Mouse (Mus musculus) T-helper 2 cell (primary cell): ENCODE data around the gene Mapk12.

ENCODE experiments used
- in situ Hi-C: fragments of 300-600 bp; cut with MboI, MseI; formaldehyde crosslinking; loops from one replicate; pipeline ENCODE4 v1.15.1; 2025; ENCODE audit warnings: high pct_unique_total_duplicates

The Mapk12 gene

GRCm38 (mm10) chr15:89171526-89172051 is 31.1 kb upstream of the Mapk12 start:
- in situ Hi-C loops: loop anchor here (25.0 kb wide), 1 partner anchor 816 kb away; no protein-coding TSS in a partner anchor

- in situ Hi-C loops: loop anchor here (25.0 kb wide), 1 partner anchor 817 kb away; no protein-coding TSS in a partner anchor
These were observed 29.6 kb upstream of the Mapk12 start for GRCm38 (mm10) chr15:89170102-89170501.

- in situ Hi-C loops: loop anchor here (25.0 kb wide), 1 partner anchor 818 kb away; no protein-coding TSS in a partner anchor
These were observed 28.9 kb upstream of the Mapk12 start for GRCm38 (mm10) chr15:89169431-89169830.

GRCm38 (mm10) chr15:89168922-89169321 is 28.4 kb upstream of the Mapk12 start:
- in situ Hi-C loops: loop anchor here (25.0 kb wide), 1 partner anchor 818 kb away; no protein-coding TSS in a partner anchor

- in situ Hi-C loops: loop anchor here (25.0 kb wide), 1 partner anchor 822 kb away; no protein-coding TSS in a partner anchor
These were observed 25.0 kb upstream of the Mapk12 start for GRCm38 (mm10) chr15:89165478-89165877.

GRCm38 (mm10) chr15:89161397-89161796 is 20.9 kb upstream of the Mapk12 start:
- in situ Hi-C loops: loop anchor here (25.0 kb wide), 1 partner anchor 826 kb away; no protein-coding TSS in a partner anchor

GRCm38 (mm10) chr15:89158516-89158915 is 18.0 kb upstream of the Mapk12 start:
- in situ Hi-C loops: loop anchor here (25.0 kb wide), 1 partner anchor 829 kb away; no protein-coding TSS in a partner anchor

- in situ Hi-C loops: loop anchor here (25.0 kb wide), 1 partner anchor 829 kb away; no protein-coding TSS in a partner anchor
These were observed 17.5 kb upstream of the Mapk12 start for GRCm38 (mm10) chr15:89157954-89158353.

- in situ Hi-C loops: loop anchor here (25.0 kb wide), 1 partner anchor 835 kb away; no protein-coding TSS in a partner anchor
These were observed 11.8 kb upstream of the Mapk12 start for GRCm38 (mm10) chr15:89152312-89152711.

- in situ Hi-C loops: loop anchor here (25.0 kb wide), 1 partner anchor 837 kb away; no protein-coding TSS in a partner anchor
These were observed 9.5 kb upstream of the Mapk12 start for GRCm38 (mm10) chr15:89150041-89150390.

- in situ Hi-C loops: loop anchor here (25.0 kb wide), 1 partner anchor 838 kb away; no protein-coding TSS in a partner anchor
These were observed 9.0 kb upstream of the Mapk12 start, which contains the start of gene Mapk11 for GRCm38 (mm10) chr15:89149271-89150040. Gene Mapk11, minus strand, starts transcription at chr15:89149628.

GRCm38 (mm10) chr15:89148496-89149270 is 8.2 kb upstream of the Mapk12 start:
- in situ Hi-C loops: no loop called here

- in situ Hi-C loops: no loop called here
These were observed 7.4 kb upstream of the Mapk12 start for GRCm38 (mm10) chr15:89147895-89148294.

GRCm38 (mm10) chr15:89147456-89147855 is 7.0 kb upstream of the Mapk12 start:
- in situ Hi-C loops: no loop called here

GRCm38 (mm10) chr15:89147024-89147423 is 6.5 kb upstream of the Mapk12 start:
- in situ Hi-C loops: no loop called here

- in situ Hi-C loops: no loop called here
These were observed 6.0 kb upstream of the Mapk12 start for GRCm38 (mm10) chr15:89146537-89146936.

GRCm38 (mm10) chr15:89145813-89146350 is 5.4 kb upstream of the Mapk12 start:
- in situ Hi-C loops: no loop called here

GRCm38 (mm10) chr15:89144965-89145364 is 4.5 kb upstream of the Mapk12 start:
- in situ Hi-C loops: no loop called here

GRCm38 (mm10) chr15:89143134-89143533 is 2.6 kb upstream of the Mapk12 start:
- in situ Hi-C loops: no loop called here

GRCm38 (mm10) chr15:89141905-89142304 is 1.4 kb upstream of the Mapk12 start:
- in situ Hi-C loops: no loop called here

GRCm38 (mm10) chr15:89141443-89141842 is 940 bp upstream of the Mapk12 start:
- in situ Hi-C loops: no loop called here
